Mouse (Mus musculus) natural killer cell, adult 2 months (primary cell): Measurements from ENCODE around the gene 5730596B20Rik.

Experiments used
- DNase-seq, 2 experiments: peaks; one replicate each; pipeline ENCODE4 v3.0.0; 2022; ENCODE audit warnings: low spot score in 2 of 2

The 5730596B20Rik gene

GRCm38 (mm10) chr6:52175864-52176263 lies 1.4 kb upstream of the 5730596B20Rik start:
- no peak for DNase-seq

- no peak for DNase-seq
Measured at GRCm38 (mm10) chr6:52176391-52176790, 907 bp upstream of the 5730596B20Rik start.

GRCm38 (mm10) chr6:52177806-52178205 lies 508 bp downstream of the 5730596B20Rik start:
- DNase-seq: no peak

DNA sequence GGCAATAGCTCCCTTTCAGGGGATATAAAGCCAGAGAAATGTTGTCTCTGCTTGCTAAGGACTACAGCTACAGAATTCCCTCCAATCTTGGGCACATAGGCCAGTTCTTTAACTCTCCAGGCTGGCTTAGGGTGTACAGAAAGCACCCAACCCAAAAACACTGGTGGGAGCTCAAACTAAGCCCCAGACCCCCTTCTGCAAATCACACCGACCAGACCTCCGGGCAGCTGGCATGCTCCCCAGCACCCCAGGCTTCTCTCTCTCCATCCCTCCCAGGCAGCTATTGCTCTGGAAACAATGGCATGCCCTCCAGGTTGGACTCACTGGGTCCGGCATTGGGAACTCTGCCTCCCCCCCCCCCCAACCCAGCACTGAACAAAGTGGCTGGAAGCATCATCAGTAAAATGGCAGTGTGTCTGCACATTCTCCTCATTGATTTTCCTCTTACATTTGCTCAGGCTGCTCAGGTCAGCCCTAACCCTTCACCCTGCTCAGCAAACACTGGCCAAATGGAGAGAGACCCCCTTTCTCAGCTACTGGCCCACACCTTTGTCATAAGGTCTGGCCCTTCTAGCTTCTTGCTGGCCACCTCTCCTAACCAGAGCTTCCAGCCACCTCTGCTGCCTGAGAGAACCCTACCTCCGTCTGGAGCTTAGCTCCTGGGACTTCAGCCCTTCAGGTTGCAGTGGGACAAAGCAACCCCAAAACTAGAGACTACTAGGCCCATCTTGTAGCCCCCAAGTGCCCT lies 1.8 kb downstream of the 5730596B20Rik start:
- DNase-seq: no peak

DNA sequence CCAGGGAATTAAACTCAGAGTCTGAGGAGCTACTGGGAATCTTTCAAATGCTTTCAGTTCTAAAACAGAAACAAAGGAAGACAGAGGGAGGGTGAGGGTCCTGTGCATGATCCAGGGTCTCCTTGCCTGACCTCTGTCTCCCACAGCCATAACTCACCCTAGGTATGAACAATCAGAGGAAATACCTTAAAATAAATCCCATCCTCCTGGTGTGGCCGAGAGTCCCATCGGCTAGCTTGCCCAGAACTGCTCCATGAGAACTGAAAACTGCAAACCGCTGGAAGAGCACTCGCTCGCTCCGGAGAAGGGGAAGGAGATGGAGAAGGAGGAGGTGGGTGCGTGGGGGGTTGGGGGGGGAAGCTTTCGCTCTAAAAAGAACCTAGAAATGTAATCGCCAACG lies 2.4 kb downstream of the 5730596B20Rik start:
- DNase-seq: no peak

GRCm38 (mm10) chr6:52180213-52180710 lies 3.0 kb downstream of the 5730596B20Rik start:
- DNase-seq: no peak

- DNase-seq: no peak
Measured at GRCm38 (mm10) chr6:52180726-52181125, 3.4 kb downstream of the 5730596B20Rik start.

GRCm38 (mm10) chr6:52182030-52182429 lies 4.7 kb downstream of the 5730596B20Rik start:
- no peak for DNase-seq

DNA sequence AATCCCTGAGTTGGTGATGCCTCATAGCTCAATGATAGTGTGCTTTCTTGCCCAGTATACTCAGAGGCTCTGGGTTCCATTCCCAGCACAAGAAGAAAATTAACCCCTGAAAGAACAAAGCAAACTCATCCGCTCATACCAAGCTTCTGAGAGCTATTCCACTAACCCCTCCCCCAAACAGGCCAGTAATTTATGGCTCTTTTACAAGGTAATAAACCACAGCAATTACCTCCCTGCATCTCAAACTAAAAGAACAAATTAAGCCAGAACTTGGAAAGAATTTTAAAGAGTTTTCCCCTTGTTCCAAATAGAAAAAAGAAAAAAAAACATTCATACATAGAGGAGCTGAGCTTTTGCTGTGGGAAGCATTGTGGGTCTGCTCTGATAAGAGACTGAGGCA lies 5.5 kb downstream of the 5730596B20Rik start:
- no peak for DNase-seq

DNA sequence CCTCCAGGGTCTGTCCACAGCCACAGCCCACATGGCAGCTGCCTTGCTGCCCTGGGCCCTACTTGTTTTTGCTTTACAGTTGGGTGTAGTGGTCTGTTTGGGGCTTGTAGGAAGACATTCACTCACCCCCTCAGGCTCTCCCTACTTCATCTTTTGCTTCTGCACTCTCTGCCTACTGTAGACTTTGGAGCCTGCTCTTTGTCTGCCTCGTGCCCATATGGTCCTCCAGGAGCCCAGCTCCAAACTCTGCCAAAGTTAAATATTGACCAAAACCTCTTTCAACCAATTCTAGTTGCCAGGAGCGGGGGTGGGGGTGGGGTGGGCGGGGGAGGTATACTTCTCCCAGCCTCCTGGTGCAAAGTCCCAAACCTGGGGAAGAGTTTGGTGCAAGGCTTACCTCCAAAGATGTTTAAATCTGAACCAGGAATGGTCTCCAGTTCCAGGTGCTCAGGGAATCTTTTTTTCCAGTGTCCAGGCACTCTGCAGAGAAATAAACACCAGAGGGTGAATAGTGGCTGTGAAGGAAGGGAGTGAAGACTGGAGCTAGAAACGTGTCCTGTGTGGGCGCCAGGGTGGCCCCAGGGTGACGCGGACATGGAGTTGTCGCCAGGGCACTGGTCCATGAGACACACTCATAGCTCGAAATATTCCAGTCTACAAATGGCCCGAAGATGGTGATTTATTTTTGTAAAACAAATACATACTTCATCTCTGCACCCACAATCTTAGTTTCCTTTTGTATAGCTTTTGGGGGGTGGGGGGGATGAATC lies 6.2 kb downstream of the 5730596B20Rik start:
- no peak for DNase-seq

- DNase-seq: no peak
Measured at GRCm38 (mm10) chr6:52184668-52185067, 7.4 kb downstream of the 5730596B20Rik start.

DNA sequence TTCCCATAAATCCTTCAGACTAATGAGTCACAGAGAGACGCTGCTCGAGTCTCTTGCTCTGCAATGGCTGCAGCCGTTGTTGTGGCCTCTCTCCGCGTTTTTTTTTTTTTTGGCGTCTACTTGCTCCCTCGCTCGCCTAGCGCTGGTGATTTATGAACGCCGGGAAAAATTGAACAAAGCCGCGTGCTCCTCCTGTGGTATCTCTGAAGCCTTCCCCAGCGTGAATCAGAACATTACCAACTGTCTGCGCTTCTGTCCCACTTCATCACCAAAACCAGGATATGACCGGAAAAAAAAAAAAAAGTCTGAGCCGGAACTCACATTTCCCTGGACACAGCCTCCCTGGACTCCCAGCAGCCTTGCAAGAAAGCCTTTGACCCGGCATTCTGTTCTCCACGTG lies 7.9 kb downstream of the 5730596B20Rik start:
- no peak for DNase-seq

DNA sequence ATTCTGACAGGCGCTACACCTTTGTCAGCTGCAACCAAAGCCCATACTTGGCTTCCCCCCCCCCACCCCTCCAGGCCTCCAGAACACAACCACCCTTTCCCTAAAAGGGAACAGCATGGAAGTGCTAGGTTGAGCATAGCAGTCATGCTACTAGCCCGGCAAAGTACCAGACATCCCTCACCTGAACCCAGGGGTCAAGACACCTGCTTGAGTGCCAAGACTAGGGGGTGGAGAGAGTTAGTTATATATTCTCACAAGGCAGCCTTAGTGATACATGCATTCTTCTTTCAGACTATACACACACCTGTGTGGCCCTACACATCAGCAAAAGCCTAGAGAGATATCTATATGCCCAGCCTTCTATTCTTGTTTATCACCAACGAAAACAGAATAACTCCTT lies 8.5 kb downstream of the 5730596B20Rik start:
- no peak for DNase-seq

- no peak for DNase-seq
Measured at GRCm38 (mm10) chr6:52186500-52186899, 9.2 kb downstream of the 5730596B20Rik start.

DNA sequence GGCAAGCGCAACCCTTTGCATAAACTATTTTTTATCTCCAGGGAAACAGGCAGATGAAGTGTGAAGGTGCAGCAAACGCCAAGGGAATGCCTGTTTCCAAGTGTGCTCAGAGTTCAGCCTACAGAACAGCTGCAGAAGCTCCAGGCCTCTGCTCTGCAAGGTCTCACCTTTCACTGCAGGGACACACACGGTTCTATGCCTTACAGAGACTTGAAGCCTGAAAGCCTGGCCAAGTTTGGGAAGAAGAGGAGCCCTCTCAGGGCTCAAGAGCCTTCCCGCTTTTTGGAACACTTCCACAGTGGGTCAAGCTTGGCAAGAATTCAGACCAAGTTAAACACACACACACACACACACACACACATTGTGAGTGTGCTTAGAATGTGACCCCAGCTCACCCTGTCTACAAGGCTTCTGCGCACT lies 11.9 kb downstream of the 5730596B20Rik start:
- DNase-seq: no peak

GRCm38 (mm10) chr6:52189909-52190308 lies 12.6 kb downstream of the 5730596B20Rik start:
- no peak for DNase-seq

- DNase-seq: no peak
Measured at GRCm38 (mm10) chr6:52190410-52190809, 13.1 kb downstream of the 5730596B20Rik start.

GRCm38 (mm10) chr6:52190906-52191810 lies 13.9 kb downstream of the 5730596B20Rik start, which contains the start of gene Hoxa4:
Gene Hoxa4 (minus strand): TSS chr6:52191753.
- DNase-seq: no peak

DNA sequence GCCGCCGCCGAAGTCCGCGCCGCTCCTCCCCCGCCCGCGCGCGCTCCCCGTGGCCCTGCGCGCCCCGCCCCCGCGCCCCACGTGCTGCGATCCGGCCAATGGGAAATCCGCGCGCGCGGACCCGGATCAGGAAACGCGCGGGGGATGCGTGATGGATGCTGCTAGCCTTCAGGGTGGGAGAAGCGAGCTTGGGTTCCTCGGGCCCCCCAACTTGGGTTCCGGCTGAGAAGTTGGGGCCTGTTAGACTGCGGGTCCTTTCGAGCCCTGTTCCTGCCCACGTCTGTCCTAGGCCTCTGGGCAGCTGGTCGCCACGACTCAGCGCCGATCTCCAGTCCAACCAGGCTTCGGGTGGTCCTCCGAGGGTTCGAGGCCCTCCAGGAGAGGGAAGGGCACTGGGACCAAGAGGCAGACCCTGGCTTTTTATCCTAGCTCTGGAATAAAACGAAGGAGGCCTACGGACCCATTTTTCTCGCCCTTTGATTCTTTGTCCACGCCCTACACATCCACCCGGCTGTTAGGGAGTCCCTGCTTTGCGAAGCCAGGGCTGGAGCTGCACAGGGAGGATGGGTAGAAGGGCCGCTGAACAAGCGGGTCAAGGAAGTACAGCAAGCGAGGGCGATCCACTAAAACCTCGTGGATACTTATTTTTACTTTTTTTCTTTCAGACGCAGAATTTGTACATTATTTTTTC lies 14.7 kb downstream of the 5730596B20Rik start:
- peak; percentile 75 to 79 for DNase-seq

DNA sequence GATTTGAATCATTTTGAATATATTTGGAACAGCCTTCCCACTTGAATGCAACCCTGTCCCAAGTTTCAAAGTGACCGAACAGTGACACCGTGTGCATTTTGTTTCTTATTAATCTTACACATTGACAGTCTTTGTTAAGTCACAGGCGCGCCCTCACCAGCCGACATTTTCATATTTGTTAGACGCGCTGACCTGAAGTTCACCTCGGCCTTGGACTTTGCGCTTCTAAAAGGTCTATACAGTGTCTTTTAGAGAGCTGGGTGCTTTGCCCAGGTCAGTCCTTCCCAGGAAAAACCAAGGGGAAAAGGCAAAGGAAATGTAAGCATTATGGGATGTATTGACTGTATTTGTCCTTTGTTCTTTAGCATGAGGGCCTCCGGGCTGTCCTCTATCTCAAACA lies 17.4 kb downstream of the 5730596B20Rik start:
- no peak for DNase-seq

- DNase-seq: no peak
Measured at GRCm38 (mm10) chr6:52196811-52197210, 19.5 kb downstream of the 5730596B20Rik start.
